Mouse (Mus musculus) midbrain, embryonic 16.5 days (tissue): ENCODE results near the gene AL732309.1. TPM values are rescaled to one million over a fixed set of nuclear protein-coding genes. Genes with fewer than 3 reads are reported as not detected.

Experiments
- ATAC-seq: fragments of 200-750 bp; cut with Nextera tagmentation; 2 replicates; pipeline ENCODE4 v1.8.0; 2017; ENCODE audit warnings: moderate TSS enrichment
- H3K27ac ChIP-seq: fragments of 300-500 bp; sonication (generic); 2 replicates; pipeline ENCODE4 v1.5.1; 2014; ENCODE audit warnings: mild to moderate bottlenecking, low read length, mixed read lengths
- H3K27me3 ChIP-seq: fragments of 300-500 bp; sonication (generic); 2 replicates; pipeline ENCODE4 v1.6.1; 2014; ENCODE audit warnings: low read depth, low read length, mixed read lengths; ENCODE audit not compliant: control insufficient read depth, insufficient read depth
- H3K36me3 ChIP-seq: fragments of 300-500 bp; sonication (generic); 2 replicates; pipeline ENCODE4 v1.6.1; 2014; ENCODE audit warnings: mild to moderate bottlenecking, low read length, moderate library complexity, mixed read lengths; ENCODE audit not compliant: control insufficient read depth, insufficient read depth
- H3K4me1 ChIP-seq: fragments of 300-500 bp; sonication (generic); 2 replicates; pipeline ENCODE4 v1.6.1; 2014; ENCODE audit warnings: mild to moderate bottlenecking, low read length, mixed read lengths; ENCODE audit not compliant: control insufficient read depth, insufficient read depth
- H3K4me2 ChIP-seq: fragments of 300-500 bp; sonication (generic); 2 replicates; pipeline ENCODE4 v1.6.1; 2014; ENCODE audit warnings: mild to moderate bottlenecking, low read length, mixed read lengths
- H3K4me3 ChIP-seq: fragments of 300-500 bp; sonication (generic); 2 replicates; pipeline ENCODE4 v1.5.1; 2014; ENCODE audit warnings: low read depth, mild to moderate bottlenecking, low read length, moderate library complexity, mixed read lengths
- H3K9ac ChIP-seq: fragments of 300-500 bp; sonication (generic); 2 replicates; pipeline ENCODE4 v1.6.1; 2014; ENCODE audit warnings: low read depth, low read length, mixed read lengths
- H3K9me3 ChIP-seq: fragments of 300-500 bp; sonication (generic); replicated peaks from 2 replicates; pipeline ENCODE4 v1.6.1; 2014; ENCODE audit warnings: mild to moderate bottlenecking, low read length, mixed read lengths; ENCODE audit not compliant: control insufficient read depth, poor library complexity, severe bottlenecking
- WGBS: fragments of 180-500 bp; shearing (Covaris S2); extraction: QIAGEN DNeasy Blood & Tissue Kit; methylation state at CpG from one replicate; pipeline ENCODE4 v1.1.7; 2014; 5-methylcytosine and 5-hydroxymethylcytosine counted together
- polyA plus RNA-seq: library from polyadenylated mRNA; unstranded; fragments of >200 nt; fragmentation: Nextera tagmentation; extraction: Ambion mirVana; gene quantifications from 2 replicates; pipeline ENCODE4 v1.2.1, GENCODE M21; 2015

Gene AL732309.1
- polyA plus RNA-seq, 1 experiment from 2014 or later = 4.7 TPM

- H3K9ac ChIP-seq = no peak within 1 kb of the TSS
- no peak within 1 kb of the TSS for H3K4me3 ChIP-seq
- H3K9me3 ChIP-seq = no peaks in the 10 kb centered on the region
- ATAC-seq = no peak
- H3K27me3 ChIP-seq = peaks cover 7% of the 10 kb centered on the region; the same call in 1 of the 2 replicates
- no peak within 1 kb of the TSS for H3K4me2 ChIP-seq
- H3K4me1 ChIP-seq = peaks cover 9% of the 10 kb centered on the region; the same call in 1 of the 2 replicates
- 46% methylated on average over 8 of the region's 8 CpGs for WGBS
- no peaks in the 10 kb centered on the region for H3K36me3 ChIP-seq
- H3K27ac ChIP-seq = no peak within 1 kb of the TSS
Measured at GRCm38 (mm10) chr2:25236614-25237013, 10.0 kb downstream of the AL732309.1 start, which contains the start of gene Rnf224. Rnf224 (minus strand) TSS chr2:25236787.

- Histone ChIP-seq H3K9me3 (no peaks in the 10 kb centered on the region), H3K27ac (no peak overlapping the region), H3K4me2 (no peak overlapping the region), H3K27me3 (peaks cover 7% of the 10 kb centered on the region; the same call in 1 of the 2 replicates), H3K4me1 (no peaks in the 10 kb centered on the region), H3K9ac (no peak overlapping the region), H3K4me3 (no peak overlapping the region), H3K36me3 (no peaks in the 10 kb centered on the region)
- WGBS = 77% methylated on average over 5 of the region's 5 CpGs
- no peak for ATAC-seq
Measured at GRCm38 (mm10) chr2:25234551-25235220, 12.0 kb downstream of the AL732309.1 start.

GRCm38 (mm10) chr2:25234050-25234449 lies 12.6 kb downstream of the AL732309.1 start, which contains the start of gene Slc34a3:
Slc34a3 (minus strand) TSS chr2:25234364.
- Histone ChIP-seq H3K4me3 (no peak within 1 kb of the TSS), H3K9me3 (no peaks in the 10 kb centered on the region), H3K36me3 (no peaks in the 10 kb centered on the region), H3K4me1 (no peaks in the 10 kb centered on the region; the same call in 1 of the 2 replicates), H3K4me2 (no peak within 1 kb of the TSS), H3K9ac (no peak within 1 kb of the TSS), H3K27ac (no peak within 1 kb of the TSS), H3K27me3 (peaks cover 7% of the 10 kb centered on the region; the same call in 1 of the 2 replicates)
- WGBS = 90% methylated on average over 3 of the region's 3 CpGs
- no peak for ATAC-seq

GRCm38 (mm10) chr2:25233421-25233820 lies 13.2 kb downstream of the AL732309.1 start:
- peaks cover 4% of the 10 kb centered on the region; the same call in 1 of the 2 replicates for H3K4me1 ChIP-seq
- 76% methylated on average over 4 of the region's 4 CpGs for whole genome bisulfite sequencing
- no peak overlapping the region for H3K9ac ChIP-seq
- H3K4me2 ChIP-seq = no peak overlapping the region
- no peak overlapping the region for H3K27ac ChIP-seq
- no peaks in the 10 kb centered on the region for H3K36me3 ChIP-seq
- ATAC-seq = no peak
- H3K4me3 ChIP-seq = no peak overlapping the region
- H3K27me3 ChIP-seq = peaks cover 7% of the 10 kb centered on the region; the same call in 1 of the 2 replicates
- no peaks in the 10 kb centered on the region for H3K9me3 ChIP-seq

- Histone ChIP-seq H3K36me3 (no peaks in the 10 kb centered on the region), H3K27ac (no peak overlapping the region), H3K4me1 (peaks cover 4% of the 10 kb centered on the region; the same call in 1 of the 2 replicates), H3K4me3 (no peak overlapping the region), H3K9ac (no peak overlapping the region), H3K27me3 (peaks cover 7% of the 10 kb centered on the region; the same call in 1 of the 2 replicates), H3K4me2 (no peak overlapping the region), H3K9me3 (no peaks in the 10 kb centered on the region)
- 57% methylated on average over 12 of the region's 12 CpGs for WGBS
- ATAC-seq = no peak
Measured at GRCm38 (mm10) chr2:25231038-25231437, 15.6 kb downstream of the AL732309.1 start.

- WGBS = 88% methylated on average over 7 of the region's 7 CpGs
- Histone ChIP-seq H3K27me3 (peaks cover 7% of the 10 kb centered on the region; the same call in 1 of the 2 replicates), H3K4me3 (no peak overlapping the region), H3K36me3 (no peaks in the 10 kb centered on the region), H3K9ac (no peak overlapping the region), H3K9me3 (no peaks in the 10 kb centered on the region), H3K4me1 (peaks cover 6% of the 10 kb centered on the region), H3K27ac (no peak overlapping the region), H3K4me2 (no peak overlapping the region)
- ATAC-seq = no peak
Measured at GRCm38 (mm10) chr2:25230581-25230980, 16.1 kb downstream of the AL732309.1 start.

GRCm38 (mm10) chr2:25229582-25229981 lies 17.1 kb downstream of the AL732309.1 start:
- H3K36me3 ChIP-seq = no peaks in the 10 kb centered on the region
- no peak overlapping the region for H3K9ac ChIP-seq
- WGBS = 83% methylated on average over 5 of the region's 5 CpGs
- H3K9me3 ChIP-seq = no peaks in the 10 kb centered on the region
- ATAC-seq = no peak
- no peak overlapping the region for H3K27ac ChIP-seq
- peaks cover 9% of the 10 kb centered on the region for H3K4me1 ChIP-seq
- H3K4me2 ChIP-seq = no peak overlapping the region
- H3K27me3 ChIP-seq = peaks cover under 1% of the 10 kb centered on the region; the same call in 1 of the 2 replicates
- no peak overlapping the region for H3K4me3 ChIP-seq

- Histone ChIP-seq H3K9me3 (no peaks in the 10 kb centered on the region), H3K4me2 (no peak overlapping the region), H3K27me3 (no peaks in the 10 kb centered on the region; the same call in 1 of the 2 replicates), H3K27ac (no peak overlapping the region), H3K4me1 (peaks cover 9% of the 10 kb centered on the region), H3K9ac (no peak overlapping the region), H3K4me3 (no peak overlapping the region), H3K36me3 (no peaks in the 10 kb centered on the region)
- 72% methylated on average over 6 of the region's 6 CpGs for WGBS
- ATAC-seq = no peak
Measured at GRCm38 (mm10) chr2:25228995-25229530, 17.6 kb downstream of the AL732309.1 start.

GRCm38 (mm10) chr2:25228431-25228889 lies 18.2 kb downstream of the AL732309.1 start:
- no peaks in the 10 kb centered on the region for H3K36me3 ChIP-seq
- no peaks in the 10 kb centered on the region for H3K9me3 ChIP-seq
- H3K4me2 ChIP-seq = peak overlapping the region; percentile 25
- 1% methylated on average over 7 of the region's 7 CpGs for WGBS
- H3K4me1 ChIP-seq = peaks cover 12% of the 10 kb centered on the region
- no peak overlapping the region for H3K9ac ChIP-seq
- peak overlapping the region; percentile 3; the same call in 1 of the 2 replicates for H3K4me3 ChIP-seq
- H3K27me3 ChIP-seq = no peaks in the 10 kb centered on the region; the same call in 1 of the 2 replicates
- ATAC-seq = no peak
- H3K27ac ChIP-seq = peak overlapping the region; percentile 2; the same call in 1 of the 2 replicates
